Mouse (Mus musculus) limb, embryonic 12.5 days (tissue): ENCODE data around the gene Smyd2. TPM values are rescaled to one million over a fixed set of nuclear protein-coding genes. Genes with fewer than 3 reads are reported as not detected.

Experiments
- ATAC-seq: fragments of 200-750 bp; cut with Nextera tagmentation; 2 replicates; pipeline ENCODE4 v1.8.0; 2017; ENCODE audit warnings: low read depth, moderate TSS enrichment; ENCODE audit not compliant: insufficient number of reproducible peaks, insufficient read depth, low FRiP score, low TSS enrichment
- H3K27ac ChIP-seq: fragments of 300-500 bp; sonication (generic); 2 replicates; pipeline ENCODE4 v1.5.1; 2016; ENCODE audit warnings: mild to moderate bottlenecking, moderate library complexity
- H3K27me3 ChIP-seq: fragments of 300-500 bp; sonication (generic); 2 replicates; pipeline ENCODE4 v1.6.1; 2016; ENCODE audit warnings: mild to moderate bottlenecking, moderate library complexity
- H3K36me3 ChIP-seq: fragments of 300-500 bp; sonication (generic); 2 replicates; pipeline ENCODE4 v1.6.1; 2016; ENCODE audit warnings: mild to moderate bottlenecking, moderate library complexity
- H3K4me1 ChIP-seq: fragments of 300-500 bp; sonication (generic); replicated peaks from 2 replicates; pipeline ENCODE4 v1.6.1; 2016
- H3K4me2 ChIP-seq: fragments of 300-500 bp; sonication (generic); 2 replicates; pipeline ENCODE4 v1.6.1; 2016; ENCODE audit warnings: mild to moderate bottlenecking, moderate library complexity
- H3K4me3 ChIP-seq: fragments of 300-500 bp; sonication (generic); replicated peaks from 2 replicates; pipeline ENCODE4 v1.5.1; 2016; ENCODE audit warnings: mild to moderate bottlenecking
- H3K9ac ChIP-seq: fragments of 300-500 bp; sonication (generic); replicated peaks from 2 replicates; pipeline ENCODE4 v1.6.1; 2016; ENCODE audit warnings: mild to moderate bottlenecking, moderate library complexity
- H3K9me3 ChIP-seq: fragments of 300-500 bp; sonication (generic); 2 replicates; pipeline ENCODE4 v1.6.1; 2016; ENCODE audit warnings: mild to moderate bottlenecking, moderate library complexity
- WGBS: fragments of 180-500 bp; shearing (Covaris S2); methylation state at CpG from one replicate; pipeline ENCODE4 v1.1.7; 2016; 5-methylcytosine and 5-hydroxymethylcytosine counted together
- polyA plus RNA-seq: library from polyadenylated mRNA; unstranded; fragments of >200 nt; fragmentation: Nextera tagmentation; extraction: Ambion mirVana; gene quantifications from 2 replicates; pipeline ENCODE4 v1.2.1, GENCODE M21; 2016

Smyd2 gene
- polyA plus RNA-seq, 1 experiment from 2014 or later, result 74.3 TPM

DNA sequence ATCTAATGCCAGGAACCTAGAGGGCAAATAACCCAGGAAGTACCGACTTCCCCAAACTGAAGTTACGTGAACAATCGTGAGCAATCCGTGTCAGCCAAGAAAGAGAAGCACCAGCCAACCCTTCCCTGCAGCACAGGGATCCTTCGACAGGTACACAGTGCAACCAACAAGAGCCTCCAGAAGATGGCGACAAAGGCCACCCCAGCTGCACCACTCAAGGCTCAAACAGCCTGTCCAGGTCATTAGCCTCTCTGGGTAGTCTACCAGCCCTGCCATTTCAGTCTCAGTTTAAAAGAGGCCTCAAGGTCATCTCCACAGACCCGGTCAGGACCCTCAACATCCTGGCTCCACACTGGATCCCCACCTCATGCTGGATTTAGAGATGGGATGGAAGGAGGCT lies 34.6 kb downstream of the Smyd2 start:
- H3K9me3 ChIP-seq, result no peaks in the 10 kb centered on the region
- H3K9ac ChIP-seq, result no peak overlapping the region
- H3K4me1 ChIP-seq, result peaks cover 4% of the 10 kb centered on the region
- H3K36me3 ChIP-seq, result peaks cover 36% of the 10 kb centered on the region
- no peaks in the 10 kb centered on the region for H3K27me3 ChIP-seq
- no peak overlapping the region for H3K4me2 ChIP-seq
- 40% methylated on average over 7 of the region's 7 CpGs for WGBS
- H3K27ac ChIP-seq, result no peak overlapping the region
- no peak overlapping the region for H3K4me3 ChIP-seq
- ATAC-seq, result no peak

DNA sequence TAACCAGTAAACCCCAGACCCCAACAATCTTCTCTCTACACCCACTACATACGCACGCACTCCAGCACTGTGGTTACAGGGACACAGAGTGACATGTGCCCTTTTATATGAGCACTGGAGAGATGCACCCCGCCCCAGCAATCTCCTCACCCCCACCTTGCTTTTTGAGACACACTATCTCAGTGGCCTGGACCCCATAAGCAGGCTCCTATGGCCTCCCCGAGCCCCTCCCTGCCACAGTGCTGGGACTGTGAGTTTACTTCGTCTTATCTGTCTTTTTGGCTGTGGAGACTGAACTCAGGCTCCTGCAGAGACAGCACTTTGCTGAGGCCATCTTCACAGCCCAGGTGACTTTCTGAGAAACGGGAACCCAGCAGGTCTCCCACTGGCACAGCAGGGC lies 36.2 kb downstream of the Smyd2 start:
- peaks cover 4% of the 10 kb centered on the region for H3K4me1 ChIP-seq
- no peak overlapping the region for H3K4me2 ChIP-seq
- 89% methylated on average over 6 of the region's 6 CpGs for WGBS
- H3K36me3 ChIP-seq, result peaks cover 44% of the 10 kb centered on the region
- H3K27ac ChIP-seq, result no peak overlapping the region
- H3K9me3 ChIP-seq, result no peaks in the 10 kb centered on the region
- no peak overlapping the region for H3K9ac ChIP-seq
- H3K27me3 ChIP-seq, result no peaks in the 10 kb centered on the region
- H3K4me3 ChIP-seq, result no peak overlapping the region
- no peak for ATAC-seq

DNA sequence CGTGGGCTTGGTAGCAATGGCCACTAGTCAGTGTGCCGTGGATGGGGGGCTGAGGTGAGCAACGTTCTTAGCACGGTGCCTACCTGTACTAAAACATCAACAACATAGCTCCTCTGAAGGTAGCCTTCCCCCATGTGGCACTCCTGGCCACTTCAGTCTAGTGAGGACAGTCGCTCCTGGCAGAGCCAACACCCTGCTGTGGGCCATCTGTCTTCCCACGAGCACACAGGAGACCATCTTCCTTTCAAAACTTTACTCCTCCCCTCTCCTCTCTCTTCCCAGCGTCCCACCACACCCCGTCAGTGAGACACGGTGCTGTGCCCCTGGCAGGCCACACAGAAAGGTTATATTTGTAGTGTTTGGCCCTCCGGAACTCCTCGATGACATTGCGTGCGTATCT lies 37.2 kb downstream of the Smyd2 start:
- no peak overlapping the region for H3K27ac ChIP-seq
- peaks cover 50% of the 10 kb centered on the region for H3K36me3 ChIP-seq
- no peak overlapping the region for H3K4me2 ChIP-seq
- H3K9ac ChIP-seq, result no peak overlapping the region
- 76% methylated on average over 13 of the region's 13 CpGs for WGBS
- peaks cover 4% of the 10 kb centered on the region for H3K4me1 ChIP-seq
- H3K9me3 ChIP-seq, result no peaks in the 10 kb centered on the region
- no peak for ATAC-seq
- no peak overlapping the region for H3K4me3 ChIP-seq
- H3K27me3 ChIP-seq, result no peaks in the 10 kb centered on the region

DNA sequence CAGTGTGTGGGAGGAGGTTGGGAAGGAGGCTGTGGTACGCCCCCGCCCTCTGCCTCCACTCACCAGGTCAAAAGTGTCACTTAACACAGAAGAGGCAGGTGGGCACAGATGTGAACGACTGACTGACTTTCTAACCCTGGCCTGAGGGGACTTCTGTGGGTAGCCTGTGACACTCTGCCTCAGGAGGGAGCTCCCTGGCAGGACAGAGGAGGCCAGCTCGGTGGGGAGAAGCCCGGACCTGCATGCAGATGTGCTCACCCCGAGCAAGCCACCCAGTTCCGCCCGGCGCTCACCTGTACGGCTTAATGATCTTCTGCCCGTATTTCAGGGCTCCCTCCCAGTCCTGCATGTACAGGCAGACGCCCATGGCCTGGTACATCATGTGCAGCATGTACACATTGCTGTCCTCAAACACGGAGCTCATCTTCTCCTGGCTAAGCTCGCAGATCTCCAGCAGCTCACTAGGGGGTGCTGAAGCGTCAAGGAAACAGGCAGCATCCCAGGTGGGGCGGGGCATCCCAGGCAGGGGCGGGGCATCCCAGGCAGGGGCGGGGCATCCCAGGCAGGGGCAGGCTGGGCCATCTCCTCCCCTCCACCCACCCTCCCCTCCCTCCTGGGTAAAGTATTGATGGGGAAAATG lies 38.5 kb downstream of the Smyd2 start:
- WGBS, result 44% methylated on average over 18 of the region's 18 CpGs
- Histone ChIP-seq H3K27me3 (no peaks in the 10 kb centered on the region), H3K9ac (no peak overlapping the region), H3K4me1 (peaks cover 11% of the 10 kb centered on the region), H3K4me3 (no peak overlapping the region), H3K27ac (peak overlapping the region; percentile 56; the same call in 1 of the 2 replicates), H3K36me3 (peaks cover 47% of the 10 kb centered on the region), H3K9me3 (no peaks in the 10 kb centered on the region), H3K4me2 (no peak overlapping the region)
- ATAC-seq, result no peak

DNA sequence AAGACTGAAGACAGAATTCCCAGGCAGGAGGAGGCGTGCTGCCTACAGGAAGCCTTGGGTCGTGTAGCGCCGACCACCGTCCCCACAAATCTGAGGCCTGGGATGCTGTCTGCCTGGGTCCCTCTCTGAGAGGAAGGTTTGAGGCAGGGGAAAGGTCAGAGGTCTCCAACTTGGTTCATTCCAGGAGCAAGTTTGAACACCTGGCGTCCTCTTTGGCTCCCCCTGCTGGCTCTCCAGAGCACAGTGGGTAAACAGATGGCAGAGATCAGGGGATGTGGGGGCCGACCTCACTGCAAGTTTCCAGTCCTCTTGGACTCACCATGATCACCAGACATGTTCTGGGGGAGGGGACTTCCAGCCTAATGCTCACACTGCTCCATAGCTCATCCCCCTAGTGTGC lies 39.3 kb downstream of the Smyd2 start:
- ATAC-seq, result peak; percentile 42; the same call in 1 of the 2 replicates
- Histone ChIP-seq H3K36me3 (peaks cover 43% of the 10 kb centered on the region), H3K4me2 (no peak overlapping the region), H3K27me3 (no peaks in the 10 kb centered on the region), H3K4me3 (no peak overlapping the region), H3K9me3 (no peaks in the 10 kb centered on the region), H3K27ac (peak overlapping the region; percentile 56; the same call in 1 of the 2 replicates), H3K9ac (no peak overlapping the region), H3K4me1 (peaks cover 12% of the 10 kb centered on the region)
- WGBS, result 41% methylated on average over 7 of the region's 7 CpGs

DNA sequence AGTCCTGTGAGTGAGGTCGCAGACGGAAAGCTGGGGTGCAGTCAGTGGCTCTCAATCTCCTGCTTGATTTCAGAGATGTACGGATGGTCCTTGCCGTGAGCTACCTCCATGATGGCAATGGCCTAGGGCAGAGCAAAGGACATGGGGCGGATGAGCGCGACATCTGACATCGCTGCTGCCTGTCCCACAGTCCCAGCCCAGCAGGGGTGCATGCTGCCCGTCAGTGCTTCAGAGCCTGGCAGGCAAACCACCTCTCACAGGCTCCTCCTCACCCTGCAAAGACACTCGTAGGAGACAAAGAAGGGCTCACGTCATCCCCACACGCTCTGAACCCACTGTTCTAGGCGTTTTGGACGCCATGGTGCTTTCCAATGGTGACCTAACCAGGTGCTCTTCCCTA lies 41.4 kb downstream of the Smyd2 start:
- peaks cover 19% of the 10 kb centered on the region for H3K4me1 ChIP-seq
- ATAC-seq, result no peak
- H3K9ac ChIP-seq, result no peak overlapping the region
- H3K36me3 ChIP-seq, result peaks cover 45% of the 10 kb centered on the region
- H3K27me3 ChIP-seq, result no peaks in the 10 kb centered on the region
- no peak overlapping the region for H3K4me3 ChIP-seq
- 85% methylated on average over 14 of the region's 14 CpGs for WGBS
- no peak overlapping the region for H3K27ac ChIP-seq
- no peak overlapping the region for H3K4me2 ChIP-seq
- no peaks in the 10 kb centered on the region for H3K9me3 ChIP-seq

DNA sequence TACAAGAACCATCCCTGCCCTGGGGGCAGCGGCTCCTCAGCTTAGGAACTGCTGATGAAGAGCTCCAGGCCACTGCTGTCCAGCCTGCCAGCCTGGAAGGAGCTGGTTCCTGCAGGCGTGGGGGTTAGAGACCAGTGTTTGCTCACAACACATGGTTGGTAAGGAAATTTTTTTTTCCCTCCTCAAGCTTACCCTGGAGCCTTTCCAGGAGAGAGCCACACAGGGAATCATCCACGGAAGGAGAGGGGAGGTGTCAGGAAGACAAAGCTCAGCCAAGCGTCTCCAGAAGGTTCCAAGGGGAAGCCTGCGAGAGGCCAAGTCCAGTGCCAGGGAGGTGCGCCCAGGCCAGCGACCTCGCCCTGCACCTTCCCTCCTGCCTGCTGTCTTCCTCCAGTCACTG lies 42.2 kb downstream of the Smyd2 start:
- Histone ChIP-seq H3K27ac (no peak overlapping the region), H3K9ac (no peak overlapping the region)

DNA sequence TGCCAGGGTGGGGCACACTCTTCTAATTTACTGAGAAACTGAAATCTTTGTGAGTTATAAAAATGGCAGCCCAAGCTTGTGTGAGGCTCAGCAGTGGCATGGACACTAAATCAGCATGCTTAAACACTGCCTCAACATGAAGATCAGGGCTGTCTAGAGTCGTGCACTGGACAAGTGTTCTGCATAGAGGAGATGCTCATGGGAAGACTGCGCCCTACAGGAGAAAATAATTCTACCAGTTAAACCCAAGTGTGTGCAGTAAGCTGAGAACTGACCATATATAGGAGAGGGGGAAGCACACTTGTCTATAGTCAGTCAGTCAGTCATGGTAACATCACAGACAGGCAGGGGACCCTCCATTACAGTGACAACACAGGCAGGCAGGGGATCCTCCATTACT lies 43.0 kb downstream of the Smyd2 start:
- 64% methylated on average over 2 of the region's 2 CpGs for WGBS
- Histone ChIP-seq H3K9ac (no peak overlapping the region), H3K4me3 (no peak overlapping the region), H3K36me3 (peaks cover 35% of the 10 kb centered on the region), H3K4me1 (peaks cover 34% of the 10 kb centered on the region), H3K27ac (peak overlapping the region; percentile 59; the same call in 1 of the 2 replicates), H3K9me3 (no peaks in the 10 kb centered on the region), H3K27me3 (no peaks in the 10 kb centered on the region), H3K4me2 (no peak overlapping the region)
- no peak for ATAC-seq

More for the DNA sequence above, 42.2 kb downstream of the Smyd2 start:
- Histone ChIP-seq H3K27me3 (no peaks in the 10 kb centered on the region), H3K4me1 (peaks cover 27% of the 10 kb centered on the region), H3K4me3 (no peak overlapping the region), H3K36me3 (peaks cover 38% of the 10 kb centered on the region), H3K4me2 (no peak overlapping the region), H3K9me3 (no peaks in the 10 kb centered on the region)
- 77% methylated on average over 8 of the region's 8 CpGs for WGBS
- no peak for ATAC-seq

DNA sequence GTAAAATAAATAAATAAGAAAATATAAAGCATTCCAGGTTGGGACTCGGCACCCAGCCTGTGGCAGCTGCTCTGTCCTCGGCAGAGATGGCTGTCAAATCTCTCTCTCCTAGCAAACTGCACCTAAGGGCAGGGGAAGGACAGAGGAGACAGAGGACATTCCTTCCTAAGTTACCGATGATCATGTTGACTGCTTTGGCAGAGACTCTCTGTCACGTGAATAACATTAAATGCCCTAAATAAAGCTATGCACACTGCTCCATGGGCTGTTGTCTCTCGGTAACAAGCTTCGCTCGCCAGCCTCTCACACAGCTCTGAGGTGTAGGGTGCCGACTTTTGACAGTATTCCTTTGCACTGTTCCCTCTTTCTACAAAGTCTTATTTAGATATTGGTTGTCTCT lies 46.0 kb downstream of the Smyd2 start:
- no peak overlapping the region for H3K27ac ChIP-seq
- 69% methylated on average over 8 of the region's 8 CpGs for WGBS
- H3K27me3 ChIP-seq, result no peaks in the 10 kb centered on the region
- H3K4me2 ChIP-seq, result no peak overlapping the region
- no peak for ATAC-seq
- peaks cover 25% of the 10 kb centered on the region; the same call in 1 of the 2 replicates for H3K36me3 ChIP-seq
- H3K9ac ChIP-seq, result no peak overlapping the region
- peaks cover 29% of the 10 kb centered on the region for H3K4me1 ChIP-seq
- no peaks in the 10 kb centered on the region for H3K9me3 ChIP-seq
- H3K4me3 ChIP-seq, result no peak overlapping the region

DNA sequence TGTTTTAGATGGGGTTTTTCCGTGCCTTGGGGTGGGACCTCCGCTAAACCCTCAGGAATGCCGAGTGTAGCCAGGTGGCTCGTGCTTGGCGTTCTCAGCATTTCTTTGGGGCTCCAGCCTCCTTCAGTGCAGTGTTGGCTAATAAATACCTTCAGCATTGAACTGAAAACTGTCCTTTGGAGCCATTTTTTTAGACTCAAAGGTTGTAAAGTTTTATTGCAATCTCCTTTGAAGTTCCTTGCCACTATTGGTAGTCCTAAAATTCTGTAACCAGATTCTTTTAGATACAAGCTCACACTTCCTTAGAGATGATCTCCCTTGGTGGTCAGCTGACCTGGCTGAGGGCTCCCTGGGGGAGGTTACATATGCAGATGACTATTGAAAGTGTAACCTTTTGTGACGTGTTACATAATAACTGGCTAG lies 46.7 kb downstream of the Smyd2 start:
- H3K4me3 ChIP-seq, result no peak overlapping the region
- H3K9ac ChIP-seq, result no peak overlapping the region; the same call in 1 of the 2 replicates
- H3K4me2 ChIP-seq, result no peak overlapping the region
- WGBS, result 3% methylated on average over 6 of the region's 6 CpGs
- H3K27me3 ChIP-seq, result no peaks in the 10 kb centered on the region
- peaks cover 25% of the 10 kb centered on the region for H3K36me3 ChIP-seq
- H3K9me3 ChIP-seq, result no peaks in the 10 kb centered on the region
- H3K4me1 ChIP-seq, result peaks cover 29% of the 10 kb centered on the region
- no peak for ATAC-seq
- peak overlapping the region; percentile 7; the same call in 1 of the 2 replicates for H3K27ac ChIP-seq

DNA sequence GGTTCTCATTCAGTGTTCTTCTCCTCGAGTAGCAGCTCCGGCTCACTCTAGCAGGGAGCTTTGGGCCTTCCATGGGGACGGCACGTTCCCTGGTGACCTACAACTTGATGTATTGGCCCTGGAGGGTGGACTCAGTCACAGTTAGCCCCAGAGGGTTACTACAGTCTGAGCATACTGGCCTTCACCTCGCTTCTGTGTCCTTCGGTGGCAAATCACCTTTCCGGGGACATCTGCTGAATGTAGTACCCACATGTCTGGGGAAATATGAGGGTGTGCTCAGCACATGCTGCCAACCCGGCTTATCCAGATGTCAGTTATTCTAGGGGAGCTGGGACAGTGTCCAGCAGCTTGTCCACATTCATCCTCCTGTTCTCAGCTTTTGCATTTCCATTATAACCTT lies 48.6 kb downstream of the Smyd2 start:
- H3K9me3 ChIP-seq, result no peaks in the 10 kb centered on the region
- H3K27ac ChIP-seq, result no peak overlapping the region
- H3K4me3 ChIP-seq, result no peak overlapping the region
- H3K9ac ChIP-seq, result no peak overlapping the region
- H3K4me1 ChIP-seq, result peaks cover 23% of the 10 kb centered on the region
- H3K4me2 ChIP-seq, result no peak overlapping the region
- H3K36me3 ChIP-seq, result peaks cover 37% of the 10 kb centered on the region
- H3K27me3 ChIP-seq, result no peaks in the 10 kb centered on the region
- ATAC-seq, result no peak
- WGBS, result 84% methylated on average over 8 of the region's 8 CpGs

DNA sequence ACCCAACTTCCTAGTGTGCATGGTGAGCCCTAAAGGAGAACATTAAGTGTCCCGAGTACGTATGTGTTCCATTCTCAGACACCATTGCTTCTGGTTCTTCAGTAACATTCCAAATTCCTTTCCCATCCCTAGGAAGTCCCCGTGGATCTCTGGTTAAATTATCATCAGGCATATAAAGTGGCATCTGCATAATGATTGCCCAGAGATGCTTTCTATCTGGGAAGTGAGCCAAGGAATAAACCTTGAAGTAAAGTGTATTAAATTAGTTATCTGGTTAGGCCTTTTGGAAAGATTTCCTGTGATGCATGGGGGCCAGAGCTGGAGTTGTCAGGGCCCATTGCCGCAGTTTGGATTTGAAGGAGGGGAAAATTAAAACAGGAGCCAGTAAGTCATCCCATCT lies 50.1 kb downstream of the Smyd2 start:
- 82% methylated on average over 4 of the region's 4 CpGs for WGBS
- Histone ChIP-seq H3K9ac (no peak overlapping the region), H3K9me3 (no peaks in the 10 kb centered on the region), H3K4me1 (peaks cover 22% of the 10 kb centered on the region), H3K27me3 (no peaks in the 10 kb centered on the region), H3K4me2 (no peak overlapping the region), H3K36me3 (peaks cover 29% of the 10 kb centered on the region), H3K27ac (no peak overlapping the region), H3K4me3 (no peak overlapping the region)
- no peak for ATAC-seq
